Mouse (Mus musculus) right cerebral cortex, postnatal 4 days (tissue): ENCODE measurements around the gene Camta1.
A peak's percentile ranks its signal among the peaks of the same experiment; 100 is the strongest.

ENCODE experiments used
- DNase-seq: peaks from one replicate; pipeline ENCODE4 v3.0.0-alpha.2; 2022

Camta1 gene

GRCm38 (mm10) chr4:151138135-151138534, 723.5 kb downstream of the Camta1 start:
- DNase-seq, result no peak

GRCm38 (mm10) chr4:151137701-151138100, 724.0 kb downstream of the Camta1 start:
- DNase-seq, result no peak

DNA sequence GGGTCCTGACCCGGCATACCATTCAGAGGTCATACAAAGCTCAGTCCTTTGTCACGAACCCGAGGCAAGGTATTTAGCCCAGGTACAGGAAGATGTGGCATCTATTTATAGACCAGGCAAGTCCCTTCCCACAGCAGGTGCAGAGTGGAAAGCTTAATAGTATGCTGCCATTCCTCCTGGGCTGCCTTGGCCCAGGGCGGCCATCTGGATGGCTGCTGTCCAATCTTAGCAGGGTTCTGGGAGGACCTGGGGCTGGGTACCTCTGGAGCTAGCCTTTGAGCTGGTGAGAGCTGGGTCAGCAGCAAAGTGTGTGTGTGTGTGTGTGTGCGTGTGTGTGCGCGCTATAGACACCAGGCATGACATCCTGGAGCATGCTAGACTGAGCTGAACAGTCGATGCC, 726.2 kb downstream of the Camta1 start:
- no peak for DNase-seq

DNA sequence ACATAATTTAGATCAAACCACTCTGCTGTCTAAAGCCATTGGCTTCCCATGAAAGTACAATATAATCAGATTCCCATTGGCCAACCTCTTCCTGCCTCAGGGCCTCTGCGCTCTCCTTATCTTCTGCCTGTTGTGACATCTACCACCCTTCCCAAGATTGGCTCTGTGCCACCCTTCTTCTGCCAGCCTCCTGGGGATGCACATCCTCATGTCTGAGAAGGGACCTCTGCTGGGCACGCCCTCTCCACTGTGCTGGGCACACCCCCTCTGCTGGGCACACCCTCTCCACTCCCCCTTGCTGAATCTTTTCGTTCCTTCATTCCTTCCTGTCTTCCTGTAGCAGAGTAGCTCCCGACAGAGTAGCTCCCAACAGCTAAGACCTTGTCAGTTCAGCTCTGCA, 727.9 kb downstream of the Camta1 start:
- no peak for DNase-seq

- DNase-seq, result no peak
These were observed 729.2 kb downstream of the Camta1 start for GRCm38 (mm10) chr4:151132493-151132892.

GRCm38 (mm10) chr4:151130756-151131490, 730.8 kb downstream of the Camta1 start:
- DNase-seq, result no peak

- DNase-seq, result no peak
These were observed 731.7 kb downstream of the Camta1 start for GRCm38 (mm10) chr4:151129725-151130557.

DNA sequence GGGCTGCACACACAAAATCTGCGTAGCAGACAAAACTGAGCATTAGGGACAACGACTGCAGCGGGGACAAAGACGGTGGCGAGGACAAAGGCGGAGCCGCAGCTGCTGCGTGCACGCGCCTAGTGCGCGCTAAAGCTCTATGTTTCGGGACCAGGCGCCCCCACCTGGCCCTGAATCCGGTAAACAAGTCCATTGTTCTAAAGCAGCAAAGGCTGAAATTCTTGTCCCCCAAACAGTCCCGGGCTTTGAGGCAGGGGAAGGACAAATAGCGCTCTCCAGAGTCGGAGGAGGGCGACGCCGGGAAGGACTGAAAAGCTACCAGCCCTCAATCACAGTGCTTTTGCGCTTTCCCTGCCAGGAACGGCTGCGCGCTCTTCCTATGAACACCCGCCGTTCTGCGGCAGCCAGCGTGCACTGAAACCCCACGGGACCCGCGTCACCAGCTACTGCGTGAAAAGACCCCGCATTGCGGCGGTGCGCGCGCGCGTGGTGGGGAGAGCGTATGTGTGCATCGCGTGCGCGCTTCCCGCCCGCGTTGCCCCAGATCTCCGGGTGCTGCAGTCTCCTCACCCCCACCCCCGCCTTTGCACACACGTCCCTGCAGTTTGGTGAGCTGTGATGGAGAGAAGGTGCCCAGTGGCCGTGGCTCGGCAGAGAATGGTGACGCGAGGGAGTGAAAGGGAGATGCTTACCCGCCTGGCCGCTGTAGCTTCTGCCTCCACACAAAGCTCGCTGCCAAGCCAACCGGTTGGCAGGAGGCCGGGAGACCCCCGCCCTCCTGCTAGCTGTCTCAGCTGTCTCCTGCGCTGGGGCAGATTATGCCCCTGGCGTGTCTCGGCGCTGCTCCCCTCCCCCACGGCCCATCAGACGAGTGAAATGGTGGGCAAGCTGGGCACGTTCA, 732.8 kb downstream of the Camta1 start:
- peak; percentile 92 for DNase-seq

GRCm38 (mm10) chr4:151127636-151128548, 733.8 kb downstream of the Camta1 start:
- no peak for DNase-seq

- DNase-seq, result no peak
These were observed 742.8 kb downstream of the Camta1 start for GRCm38 (mm10) chr4:151118883-151119282.

DNA sequence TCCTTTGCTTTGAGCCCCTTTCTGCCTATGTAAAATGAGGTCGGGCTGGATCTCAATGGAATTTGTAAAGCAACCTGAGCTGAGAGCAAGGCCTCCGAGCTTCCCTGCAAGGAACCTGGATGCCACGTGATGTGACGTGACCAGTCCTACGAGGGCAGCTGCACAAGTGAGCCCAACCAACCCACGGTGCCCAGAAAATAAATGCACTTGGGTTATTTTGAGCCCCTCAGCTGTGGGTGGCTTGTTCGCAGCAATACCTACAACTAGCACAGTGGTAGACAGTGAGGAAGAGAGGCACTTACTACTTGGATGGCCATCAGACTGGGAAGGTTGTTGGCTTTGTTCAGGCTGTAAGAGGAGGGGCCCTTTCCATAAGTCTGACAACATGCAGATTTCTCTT, 747.1 kb downstream of the Camta1 start:
- no peak for DNase-seq

GRCm38 (mm10) chr4:151111226-151111625, 750.5 kb downstream of the Camta1 start:
- DNase-seq, result no peak

DNA sequence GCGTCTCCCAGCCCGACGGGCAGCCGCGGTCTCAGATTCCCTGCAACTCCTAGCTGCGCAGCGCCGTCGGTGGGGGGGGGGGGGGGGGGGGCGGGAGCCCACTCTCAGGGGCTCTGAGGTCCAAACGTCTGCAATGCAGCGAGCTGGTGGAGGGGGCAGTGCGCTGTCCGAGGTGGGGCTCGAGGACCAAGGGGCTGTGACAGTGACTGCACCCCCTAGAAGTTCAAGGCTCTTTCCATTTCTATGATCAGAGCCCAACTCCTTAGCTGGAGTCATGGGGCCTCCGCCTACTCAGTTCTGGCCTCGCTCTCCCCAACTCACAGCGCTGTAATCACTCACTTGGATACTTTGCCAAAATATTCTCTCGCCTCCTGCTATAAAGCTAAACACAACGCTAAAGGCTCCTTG, 752.8 kb downstream of the Camta1 start:
- DNase-seq, result no peak

- peak; percentile 92 for DNase-seq
These were observed 753.5 kb downstream of the Camta1 start for GRCm38 (mm10) chr4:151108028-151108771.

DNA sequence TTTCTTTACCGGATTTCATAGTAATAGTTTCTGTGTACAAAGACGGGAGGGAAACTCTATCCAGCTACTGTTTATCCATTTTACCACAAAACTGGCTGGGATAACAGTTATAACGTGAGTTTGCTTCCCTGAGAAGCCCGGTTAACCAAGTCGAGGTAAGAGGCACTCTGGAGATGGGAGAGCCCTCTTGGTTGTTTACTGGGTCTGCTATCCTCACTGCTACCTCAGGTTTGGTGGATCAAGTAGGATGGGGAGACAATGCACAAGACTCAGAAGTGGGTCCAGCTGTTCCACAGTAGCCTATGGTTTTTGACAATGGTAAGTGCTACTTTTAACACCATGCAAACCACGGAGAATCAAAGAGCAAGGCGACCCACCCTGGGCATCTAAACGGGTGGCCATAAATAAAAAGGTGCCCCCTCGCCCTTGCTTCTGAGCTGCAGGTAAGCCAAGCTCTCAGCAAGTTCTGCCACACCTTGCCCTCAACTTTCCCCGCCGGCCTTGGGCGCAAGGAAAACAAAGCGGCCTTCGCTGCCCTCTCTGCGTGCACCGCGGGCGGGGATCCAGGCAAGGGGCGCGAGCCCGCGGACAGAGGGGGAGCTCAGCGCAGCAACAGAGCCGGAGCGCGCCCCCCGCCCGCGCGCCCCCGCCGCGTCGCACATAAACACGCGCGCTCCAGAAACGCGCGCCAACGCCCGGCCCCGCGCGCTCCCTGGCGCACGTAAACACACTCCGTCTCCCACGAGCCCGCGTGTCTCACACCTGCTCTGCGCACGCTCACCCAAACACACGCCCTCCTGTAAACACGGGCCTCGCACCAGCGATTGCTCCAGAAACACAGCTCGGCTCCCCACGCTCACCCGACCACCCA, 754.3 kb downstream of the Camta1 start:
- peak; percentile 71 for DNase-seq

- no peak for DNase-seq
These were observed 755.2 kb downstream of the Camta1 start for GRCm38 (mm10) chr4:151106468-151106867.

- DNase-seq, result no peak
These were observed 755.8 kb downstream of the Camta1 start for GRCm38 (mm10) chr4:151105886-151106285.

GRCm38 (mm10) chr4:151104147-151104546, 757.5 kb downstream of the Camta1 start:
- no peak for DNase-seq

DNA sequence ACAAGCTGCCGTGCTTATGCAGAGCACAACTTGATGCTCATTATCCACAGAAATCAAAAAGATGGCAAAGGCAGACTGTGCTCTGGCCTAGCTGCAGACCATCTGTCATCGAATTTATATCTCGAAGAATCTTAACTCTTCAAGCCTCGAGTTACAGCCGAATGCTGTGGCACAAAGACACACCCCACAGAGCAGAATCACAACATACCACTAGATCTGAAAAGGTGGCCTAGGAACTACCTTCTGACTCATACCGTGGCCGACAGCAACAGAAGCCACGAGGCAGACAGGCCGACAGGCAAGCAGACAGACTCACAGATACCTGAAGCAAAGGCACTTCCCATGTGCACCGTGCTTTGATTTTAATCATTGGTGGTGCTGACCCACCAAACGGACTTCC, 758.0 kb downstream of the Camta1 start:
- DNase-seq, result no peak

- DNase-seq, result no peak
These were observed 764.6 kb downstream of the Camta1 start for GRCm38 (mm10) chr4:151097104-151097438.
